Mouse (Mus musculus) spleen, adult 18-20 months (tissue): ENCODE results near the gene Ezr.
A peak's percentile ranks its signal among the peaks of the same experiment; 100 is the strongest.

Experiments
- DNase-seq, 2 experiments: peaks; one replicate each; pipeline ENCODE4 v3.0.0; 2022; ENCODE audit warnings: mixed read lengths in 2 of 2

Ezr gene

DNA sequence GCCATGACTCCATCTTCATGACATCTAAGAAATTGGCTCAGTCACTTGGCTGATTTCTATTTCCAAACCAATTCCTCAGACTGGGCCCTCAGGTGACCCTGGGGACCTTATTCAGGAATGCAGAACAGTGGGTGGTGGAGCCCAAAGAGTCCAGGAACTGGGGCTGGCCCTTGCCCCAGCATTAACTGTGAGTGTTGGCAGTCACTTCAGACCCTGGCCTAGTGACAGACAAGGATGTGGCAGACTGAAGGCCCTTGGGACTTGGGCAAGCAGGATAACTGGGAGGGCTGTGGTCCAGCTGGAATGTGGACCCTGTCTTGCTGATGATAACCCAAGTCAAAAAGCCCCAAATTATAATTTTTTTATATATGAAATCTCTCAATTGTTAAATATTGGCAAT is 6.5 kb upstream of the Ezr start:
- no peak for DNase-seq

DNA sequence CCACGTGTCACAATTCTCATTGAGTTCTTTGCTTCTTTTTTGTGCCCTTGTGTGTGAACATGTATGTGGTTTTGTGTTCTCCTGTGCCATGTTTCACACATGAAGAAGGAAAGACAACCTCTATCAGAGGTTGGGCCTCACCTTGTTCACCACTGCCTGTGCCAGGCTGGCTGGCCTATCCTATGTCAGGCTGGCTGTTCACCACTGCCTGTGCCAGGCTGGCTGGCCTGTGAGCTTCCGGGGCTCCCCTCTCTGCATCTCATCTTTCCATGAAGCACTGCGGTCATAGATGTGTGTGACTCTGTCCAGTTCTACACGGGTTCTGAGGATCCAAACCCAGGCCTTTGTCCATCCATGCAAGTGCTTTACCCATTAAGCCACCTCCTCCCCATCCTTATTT is 4.7 kb upstream of the Ezr start:
- no peak for DNase-seq

DNA sequence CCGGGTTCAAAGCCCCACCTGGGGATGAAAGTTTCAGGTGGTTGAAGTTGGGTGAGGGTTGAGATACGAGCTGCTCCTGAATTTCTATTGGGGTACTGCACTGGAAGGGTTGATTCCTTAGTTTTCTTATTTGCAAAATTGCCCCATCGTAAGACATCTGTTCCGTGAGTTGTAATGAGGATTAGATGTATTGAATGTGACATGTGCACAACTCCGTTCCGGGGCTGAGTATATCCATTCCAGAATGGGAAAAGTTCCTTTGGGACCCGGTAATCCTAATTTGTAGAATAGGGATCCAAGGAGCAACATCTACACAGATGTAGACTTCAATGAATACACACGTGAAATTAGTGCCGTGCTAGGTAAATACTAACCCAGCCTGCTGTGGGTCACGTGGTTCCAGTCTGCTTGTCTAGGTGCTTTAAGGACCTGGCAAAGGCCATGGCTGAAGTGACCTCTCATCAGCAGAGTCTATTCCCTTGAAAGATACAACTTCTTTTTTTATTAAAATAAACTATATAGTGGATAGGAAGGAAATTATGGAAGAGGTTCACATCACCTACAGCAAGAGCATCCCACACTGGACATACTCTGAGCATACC is 1.3 kb upstream of the Ezr start:
- no peak for DNase-seq

DNA sequence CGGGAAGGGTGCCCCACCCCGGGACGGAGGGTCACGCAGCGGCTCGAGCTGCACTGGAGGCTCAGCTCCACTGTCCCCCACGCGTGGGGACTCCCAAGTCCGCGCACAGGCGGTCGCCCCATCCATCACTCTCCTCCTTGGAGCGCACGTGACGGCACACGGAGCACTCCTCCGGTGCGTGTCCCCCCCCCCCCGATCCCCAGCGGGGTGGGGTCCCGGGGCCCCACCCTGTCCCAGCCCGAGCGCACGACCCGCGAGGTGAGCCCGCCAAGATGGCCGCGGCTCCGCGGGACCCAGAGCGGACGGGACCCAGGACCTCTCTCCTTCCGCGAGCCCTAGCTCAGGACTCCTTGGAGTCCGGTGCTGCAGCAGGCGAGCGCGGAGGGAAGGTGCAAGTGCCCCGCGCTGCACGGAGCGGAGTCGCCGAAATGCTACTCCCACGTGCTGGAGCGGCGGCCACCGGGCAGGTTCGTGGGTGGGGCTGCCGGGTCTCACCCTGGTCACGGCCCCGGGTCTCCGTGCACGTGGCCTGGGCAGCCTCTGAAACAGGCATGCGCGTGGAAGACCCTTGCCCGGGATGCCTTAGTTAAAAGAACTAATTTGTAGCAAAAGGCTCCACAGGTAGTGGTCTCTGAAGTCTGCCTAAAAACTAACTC is 550 bp upstream of the Ezr start:
- peak; percentile 43 to 61 for DNase-seq

DNA sequence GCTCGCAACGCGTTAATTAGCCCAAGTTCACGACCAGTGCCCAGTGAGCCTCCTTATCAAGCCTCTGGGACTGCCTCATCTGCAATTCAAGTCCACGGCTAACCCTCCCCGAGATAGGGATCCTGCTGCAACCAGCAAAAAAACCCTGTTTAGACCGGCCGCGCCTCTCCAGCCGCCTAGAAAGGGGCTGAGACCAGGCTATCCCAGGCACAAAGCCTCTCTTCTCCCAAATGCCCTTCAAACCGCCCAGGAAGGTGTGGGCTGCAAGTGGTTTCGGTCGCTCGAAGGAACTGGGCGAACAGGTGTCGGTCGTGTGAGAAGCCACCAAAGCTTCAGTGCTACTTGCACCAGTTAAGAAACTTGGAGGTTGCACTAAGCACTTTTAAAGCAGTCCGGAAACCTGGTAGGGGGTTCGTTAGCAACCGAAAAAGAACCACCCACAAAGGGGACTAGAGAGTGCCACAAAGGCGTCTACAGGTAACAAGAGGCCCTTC is 504 bp downstream of the Ezr start:
- peak; percentile 41 to 58 for DNase-seq

DNA sequence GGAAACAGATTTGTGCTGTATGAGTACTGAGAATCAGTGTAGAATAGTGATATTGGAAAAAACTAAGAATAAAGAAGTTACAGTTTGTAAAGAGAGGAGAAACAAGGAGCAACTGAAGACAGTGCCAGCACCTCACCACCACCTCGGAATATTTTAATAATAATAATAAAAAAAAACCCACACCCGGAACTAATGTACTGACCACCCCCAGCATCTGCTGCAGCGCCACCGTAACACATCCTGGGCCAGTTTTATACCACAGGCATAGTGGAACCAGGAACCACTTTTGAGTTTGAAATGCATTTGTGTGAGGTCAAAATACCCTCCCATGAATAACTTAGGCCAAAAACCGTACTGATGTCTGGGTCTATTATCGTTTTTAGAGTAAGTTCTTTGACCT is 1.3 kb downstream of the Ezr start:
- DNase-seq: no peak

DNA sequence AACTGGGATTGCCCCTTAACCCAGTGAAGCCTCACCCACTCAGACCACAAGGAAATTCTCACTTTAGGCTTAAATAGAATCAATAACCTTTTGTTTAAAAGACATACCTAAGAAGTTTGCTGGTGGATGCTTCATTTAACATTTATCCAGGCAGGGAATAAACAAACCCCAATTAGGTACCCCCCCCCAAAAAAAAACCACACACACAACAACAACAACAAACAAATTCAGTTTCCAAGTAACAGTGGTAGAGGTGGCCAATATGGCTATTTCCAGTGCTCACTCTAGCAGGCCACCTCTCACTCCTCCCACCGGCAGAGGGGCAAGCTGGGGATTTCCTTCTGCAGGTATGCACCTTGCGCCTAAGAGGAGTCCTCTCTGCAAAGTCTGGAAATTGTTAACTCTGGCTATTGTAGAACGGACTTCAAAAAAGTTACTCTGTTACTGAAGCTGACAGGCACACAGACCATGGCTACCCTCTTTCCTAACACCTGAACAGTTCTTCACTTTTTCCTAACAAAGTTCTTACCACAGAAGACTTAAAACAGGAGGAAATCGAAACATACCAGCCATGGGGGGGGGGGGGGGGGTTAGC is 2.0 kb downstream of the Ezr start:
- no peak for DNase-seq

DNA sequence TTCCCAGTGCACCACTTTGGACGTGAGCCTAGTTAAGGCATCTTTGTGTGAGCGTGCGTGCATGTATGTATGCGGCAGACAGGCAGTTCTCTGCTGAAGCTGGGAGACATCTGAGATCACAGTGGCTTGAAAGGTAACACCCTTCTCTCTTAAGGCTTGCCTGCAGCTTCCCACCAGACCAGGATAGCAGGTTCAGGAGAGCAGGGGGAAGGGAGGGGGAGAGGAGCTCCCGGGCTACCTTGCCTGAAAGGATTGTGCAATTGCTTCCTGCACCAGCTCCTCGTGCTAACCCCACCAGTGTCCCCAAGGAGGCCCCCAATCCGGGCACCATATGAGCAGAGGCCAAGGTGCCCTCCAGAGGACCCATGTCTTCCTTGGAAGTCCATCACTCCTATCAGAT is 3.0 kb downstream of the Ezr start:
- no peak for DNase-seq

DNA sequence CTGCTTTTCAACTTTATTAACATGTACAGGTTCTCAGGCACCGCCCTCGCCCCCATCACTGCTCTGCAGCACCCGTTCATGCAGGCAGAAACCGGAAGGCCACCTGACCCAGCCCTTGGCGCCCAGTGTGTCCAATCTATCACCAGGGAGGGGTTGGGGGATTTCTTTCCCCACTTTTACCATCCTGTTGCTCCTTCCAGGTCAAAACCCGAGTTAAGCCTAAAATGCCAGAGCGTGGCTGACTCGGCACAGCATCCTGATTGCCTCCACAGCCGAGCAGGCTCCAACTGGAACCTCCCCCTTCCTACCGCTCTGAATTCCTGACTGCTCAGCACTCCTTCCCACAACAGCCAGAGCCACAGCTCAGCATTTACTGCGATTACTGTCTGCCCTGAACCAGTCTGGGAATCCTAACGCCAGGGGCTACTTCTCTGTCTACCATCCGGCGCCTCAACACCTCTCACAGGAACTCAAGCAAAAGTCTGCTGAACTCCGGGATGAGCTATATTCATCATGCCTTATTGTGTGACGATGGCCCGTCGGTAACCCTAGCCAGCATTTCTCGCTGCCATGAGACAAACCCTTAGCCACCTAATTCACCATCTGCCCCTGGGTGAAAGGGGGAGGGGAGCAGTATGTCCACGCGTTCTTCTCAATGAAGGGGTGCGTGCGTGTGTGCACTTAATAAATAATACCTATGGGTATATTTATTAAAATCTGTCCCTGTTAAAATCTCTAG is 3.6 kb downstream of the Ezr start:
- peak; percentile 59 to 61 for DNase-seq

DNA sequence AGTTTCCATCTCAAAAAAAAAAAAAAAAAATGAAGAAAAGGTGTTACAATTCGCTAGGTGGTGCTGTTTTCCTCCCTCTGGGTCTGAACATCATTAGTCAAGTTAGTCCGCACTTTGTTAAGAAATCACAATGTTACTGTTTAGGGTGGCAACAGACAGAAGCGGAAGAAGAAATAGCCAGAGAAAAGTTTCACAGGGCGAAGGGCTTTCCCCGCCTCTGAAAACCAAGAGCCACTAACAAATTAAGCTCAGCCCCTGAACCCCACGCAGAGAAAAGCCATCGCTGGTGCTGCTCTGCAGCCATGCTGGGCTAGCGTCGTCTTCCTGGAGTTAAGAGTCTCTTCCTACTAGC is 4.3 kb downstream of the Ezr start:
- peak; percentile 62 to 65 for DNase-seq

DNA sequence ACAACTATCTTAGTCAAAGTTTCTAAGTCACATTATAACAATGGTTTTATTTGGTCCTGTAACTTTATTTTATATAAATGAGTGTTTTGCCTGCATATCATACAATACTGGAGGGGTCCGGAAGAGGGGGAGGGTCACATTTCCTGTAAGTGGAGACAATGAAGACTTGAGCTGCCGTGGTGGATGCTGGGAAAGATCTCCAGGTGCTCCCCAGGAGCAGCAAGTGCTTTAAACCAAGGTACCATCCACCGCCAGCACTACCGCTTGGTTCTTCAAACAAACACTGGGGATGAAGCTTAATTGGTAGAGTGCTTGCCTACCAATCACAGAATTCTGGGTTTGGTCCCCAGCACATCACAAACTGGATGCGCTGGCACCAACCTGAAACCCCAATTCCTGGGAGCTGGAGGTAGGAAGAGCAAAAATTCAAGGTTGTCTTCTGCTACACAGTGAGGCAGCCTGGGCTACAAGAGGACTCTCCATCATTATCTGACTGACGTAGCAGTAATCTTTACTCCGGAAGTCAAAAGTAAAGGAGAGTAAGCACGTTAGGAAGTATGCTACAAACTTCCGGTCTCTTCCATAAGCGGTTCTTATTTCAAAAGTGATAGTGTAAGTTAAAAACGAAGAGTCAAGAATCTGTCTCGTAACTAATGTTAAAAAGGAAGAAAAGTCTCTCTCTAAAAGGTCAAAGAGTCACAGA is 4.8 kb downstream of the Ezr start:
- DNase-seq: no peak

DNA sequence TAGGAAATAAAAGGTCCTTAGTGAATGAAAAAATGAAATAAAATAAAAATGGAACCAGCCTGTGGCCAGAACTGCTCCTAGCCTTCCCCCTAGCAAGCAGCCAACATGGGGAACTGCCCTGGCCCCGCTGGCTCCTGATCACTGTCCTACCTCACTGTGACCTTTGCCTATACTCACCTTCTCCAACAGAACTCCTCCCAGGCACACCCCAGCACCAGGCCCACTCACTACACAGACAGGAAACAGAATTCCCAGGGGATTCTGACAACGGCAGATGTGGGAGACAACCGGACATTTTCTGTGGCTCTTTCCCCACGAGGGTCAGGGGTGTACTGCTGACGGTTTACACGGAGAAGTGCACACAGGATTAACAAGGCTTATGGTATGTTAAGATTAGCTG is 5.5 kb downstream of the Ezr start:
- DNase-seq: no peak

DNA sequence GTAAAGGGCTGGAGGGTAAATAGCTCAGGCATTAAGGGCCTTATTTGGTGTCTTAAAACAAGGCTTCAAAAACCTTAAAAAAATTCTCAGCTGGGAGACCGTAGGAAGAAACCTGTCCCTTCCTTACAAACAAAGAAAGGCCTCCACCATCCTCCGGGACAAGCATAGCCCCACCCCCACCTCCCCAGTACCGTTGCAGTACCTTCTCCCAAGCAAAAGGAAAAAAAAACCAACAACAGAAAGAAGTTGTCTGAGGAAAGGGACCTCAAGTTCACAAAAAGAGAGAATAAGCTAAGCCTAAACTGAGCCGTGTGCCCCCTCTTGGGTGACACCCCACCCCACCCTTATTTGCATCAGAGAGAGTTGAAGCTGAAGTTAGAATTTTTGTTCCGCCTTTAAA is 6.0 kb downstream of the Ezr start:
- DNase-seq: no peak

DNA sequence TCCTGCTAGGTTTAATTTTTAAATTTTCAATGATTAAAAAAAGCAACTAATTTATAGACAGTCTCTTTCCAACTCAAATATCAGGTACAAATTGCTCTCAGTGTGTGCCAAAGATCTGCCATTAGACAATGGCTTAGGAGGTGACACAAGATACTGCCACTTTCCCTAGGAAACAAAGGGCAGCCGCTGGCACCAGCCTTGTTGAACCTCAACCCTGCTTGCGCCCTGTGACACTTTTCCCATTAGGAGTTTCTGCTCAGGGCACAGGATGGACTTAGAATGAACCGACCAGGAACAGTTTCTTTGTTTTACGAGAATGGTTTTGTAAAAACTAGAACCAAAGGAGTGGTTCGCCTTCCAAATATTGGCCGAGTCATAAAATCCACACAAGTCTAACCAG is 6.5 kb downstream of the Ezr start:
- no peak for DNase-seq

DNA sequence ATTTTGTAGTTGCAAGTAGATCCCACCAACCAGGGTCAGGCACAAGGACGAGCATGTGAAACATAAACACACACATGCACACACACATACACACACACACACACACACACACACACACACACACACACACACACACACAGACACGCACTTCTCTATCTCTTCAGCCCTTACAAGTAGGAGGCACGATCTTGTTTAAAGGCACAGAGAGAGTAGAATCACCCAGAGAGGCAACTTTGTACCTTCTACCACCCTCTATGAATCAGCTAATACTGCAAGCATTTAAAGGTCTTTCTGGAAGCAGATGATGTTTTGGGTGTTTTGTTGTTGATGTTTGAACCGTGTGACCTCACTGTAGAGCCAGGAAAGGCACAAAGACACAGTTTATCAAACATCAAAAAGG is 6.9 kb downstream of the Ezr start:
- no peak for DNase-seq

DNA sequence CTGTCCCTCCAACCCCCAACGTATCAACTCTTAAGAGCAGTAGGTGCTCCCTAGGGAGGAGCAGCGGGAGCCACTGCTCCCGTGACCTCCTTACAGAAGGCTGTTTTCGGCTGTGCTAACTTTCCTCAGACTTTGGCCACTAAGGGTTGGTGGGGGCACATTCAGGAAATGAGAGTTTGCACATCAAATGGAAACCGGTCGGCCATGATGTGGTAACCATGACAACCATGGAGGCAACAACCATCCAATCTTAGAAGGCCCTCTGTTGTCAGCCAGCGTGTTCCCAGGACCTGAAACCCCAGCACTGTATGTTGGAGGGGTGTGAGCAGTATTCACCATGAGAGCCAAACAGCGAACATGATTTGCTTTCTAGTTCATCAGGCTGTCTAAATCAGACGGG is 7.4 kb downstream of the Ezr start:
- DNase-seq: no peak

DNA sequence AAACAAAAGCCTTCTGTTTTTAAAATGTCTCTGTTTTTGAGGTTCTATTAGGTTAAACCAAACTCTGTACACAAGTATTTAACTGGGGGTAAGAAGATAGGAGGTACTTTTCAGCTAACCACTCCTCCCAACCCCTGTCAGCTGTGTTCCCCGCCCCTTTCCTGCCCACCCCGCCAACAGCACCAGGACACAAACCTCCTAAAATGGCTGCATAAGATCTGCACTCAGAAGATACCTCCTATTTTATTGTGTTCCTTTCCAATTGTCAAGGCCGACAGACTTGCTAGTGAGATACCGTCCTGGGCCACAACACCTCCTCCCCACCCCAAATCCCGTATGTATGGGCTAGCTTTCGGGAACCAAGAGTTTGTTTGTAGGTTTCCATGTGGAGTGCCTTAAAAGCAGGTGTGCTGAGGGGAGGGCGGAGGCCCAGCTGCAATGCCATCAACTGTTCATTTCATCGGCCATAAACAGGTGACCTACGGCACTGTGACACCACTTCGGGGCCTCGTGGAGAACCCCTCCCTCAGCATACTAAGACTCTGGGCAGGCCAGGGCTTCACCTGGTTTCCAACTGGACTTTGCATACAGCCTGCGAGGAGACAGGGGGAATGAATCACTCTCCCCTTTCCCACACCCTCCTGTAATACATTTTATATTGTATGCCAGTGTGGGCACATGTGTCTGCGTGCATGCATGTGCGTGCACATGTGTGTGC is 9.2 kb downstream of the Ezr start:
- DNase-seq: no peak

DNA sequence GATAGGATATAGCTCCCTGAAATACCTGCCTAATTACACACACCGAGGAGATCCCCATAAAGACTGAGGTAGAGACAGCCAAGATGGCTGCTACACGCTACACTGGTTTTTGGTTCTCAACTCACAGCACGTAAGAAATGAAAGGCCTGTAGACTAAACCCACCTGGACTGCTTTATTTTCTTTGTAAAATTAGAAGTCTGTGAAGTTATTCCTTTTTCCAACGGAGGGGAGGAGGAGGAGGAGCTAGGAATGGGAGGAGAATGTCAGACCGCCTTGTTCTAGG is 10.2 kb downstream of the Ezr start:
- DNase-seq: no peak

DNA sequence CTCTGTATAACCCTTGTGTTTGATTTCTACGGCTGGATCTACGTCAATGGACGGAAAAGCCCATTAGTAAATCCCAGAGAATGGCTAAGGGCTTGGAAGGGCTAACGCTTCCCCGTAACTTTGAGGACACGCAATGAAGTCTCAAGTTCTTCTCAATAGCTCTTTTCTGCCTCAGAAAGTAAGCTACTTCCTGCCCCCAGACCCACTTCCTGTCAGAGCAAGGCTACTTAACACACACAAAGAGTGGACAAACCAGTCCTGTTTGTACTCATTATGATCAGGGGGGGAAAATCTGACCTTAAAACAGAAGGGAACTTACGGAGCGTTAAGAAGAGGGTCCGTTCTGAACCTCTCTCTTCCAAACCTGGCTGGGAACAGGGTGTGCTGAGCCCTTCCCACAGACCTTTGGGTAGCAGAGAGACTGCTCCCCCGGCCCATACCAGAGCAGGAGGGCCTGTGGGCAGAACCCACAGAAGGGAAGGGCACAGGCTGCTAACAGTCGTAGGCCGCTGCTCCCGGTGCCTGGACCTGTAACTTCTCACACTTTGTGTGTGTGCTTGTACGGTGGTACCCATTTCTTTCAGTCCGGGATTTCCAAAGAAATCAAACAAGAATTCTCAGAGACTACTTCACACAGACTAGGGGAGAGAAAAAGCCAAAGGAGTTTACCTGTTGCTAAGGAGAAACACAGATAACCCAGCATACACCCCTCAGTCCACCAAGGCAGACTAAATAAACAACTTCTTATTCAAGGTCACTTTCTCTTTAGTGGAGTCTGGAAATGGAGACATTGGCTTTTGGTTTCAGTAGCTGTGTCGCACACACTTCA is 10.7 kb downstream of the Ezr start:
- no peak for DNase-seq

DNA sequence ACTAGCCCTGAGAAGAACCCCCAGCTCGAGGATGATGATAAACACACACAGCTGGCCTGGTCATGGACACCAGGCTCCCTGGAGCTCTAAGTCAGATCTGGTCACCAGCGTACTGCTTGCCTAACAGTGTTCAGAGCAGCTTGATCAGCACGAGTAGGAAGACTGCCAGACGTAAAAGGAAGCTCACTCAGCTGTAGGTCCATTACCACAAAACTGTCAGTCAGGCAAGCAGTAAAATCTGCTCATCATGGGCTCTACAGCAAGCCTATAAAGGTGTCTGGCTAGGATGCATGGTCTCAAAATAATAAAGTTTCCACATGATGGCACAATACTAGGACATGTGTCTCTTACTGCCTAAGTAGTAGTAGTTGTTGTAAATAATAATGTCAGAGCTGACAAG is 13.0 kb downstream of the Ezr start:
- no peak for DNase-seq

DNA sequence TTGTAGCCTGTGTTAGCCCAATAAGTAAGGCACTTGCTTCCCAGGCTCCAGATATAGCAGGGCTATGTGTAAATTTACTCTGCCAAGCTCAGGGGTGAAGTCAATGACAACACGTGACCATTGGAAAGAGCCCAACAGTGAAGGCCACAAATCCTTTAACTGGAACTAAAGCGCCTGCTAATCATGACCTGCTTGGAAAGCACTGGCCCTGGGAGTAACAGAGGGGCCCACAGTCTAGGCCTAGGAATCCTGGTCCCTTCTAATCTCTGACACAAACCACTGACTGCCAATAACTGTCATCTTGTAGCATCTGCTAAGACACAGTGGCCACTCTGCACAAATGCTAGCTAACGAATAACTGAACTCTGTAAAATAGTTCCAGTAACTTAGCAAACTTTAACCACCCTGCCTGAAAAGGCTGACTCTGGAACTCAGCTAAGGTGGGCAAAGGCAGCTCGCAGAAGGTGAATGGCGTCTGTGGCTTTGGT is 14.2 kb downstream of the Ezr start:
- no peak for DNase-seq

DNA sequence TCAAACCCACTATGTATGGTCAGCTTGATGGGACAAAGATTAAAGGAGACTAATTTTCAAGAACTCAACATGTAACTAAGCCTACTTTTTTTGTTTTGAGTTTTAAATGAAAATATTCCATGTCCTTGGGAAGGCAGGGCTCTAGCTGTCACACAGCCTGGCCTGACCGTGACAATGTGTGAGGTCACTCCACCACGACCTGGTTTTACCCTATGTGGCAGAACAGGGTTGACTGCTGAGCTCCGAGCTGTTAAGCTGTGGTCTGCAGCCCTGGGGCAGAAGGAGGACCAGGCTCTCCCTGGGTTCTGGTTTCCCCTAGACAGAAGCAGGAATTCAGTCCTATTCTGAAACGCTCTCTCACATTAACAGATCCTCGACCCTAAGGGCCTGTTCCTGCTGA is 14.8 kb downstream of the Ezr start:
- DNase-seq: no peak
